Comparison of ENCODE assay signal across 13 mouse cellular contexts in genomic region chr1:182494285-182495145, GRCm38 (mm10). TPM values are rescaled to one million over a fixed set of nuclear protein-coding genes. Genes with fewer than 3 reads are reported as not detected.
A peak's percentile ranks its signal among the peaks of the same experiment; 100 is the strongest.
DNase-seq lines count a peak whose midpoint lies in the region; ATAC-seq lines count a peak whose summit lies in the region.
"Had no signal": no experiment of that assay in that cellular context is flagged by ENCODE, and none has a peak within 500 bp of the region (broad histone marks: within the 10 kb centered on the region; RNA-seq: fewer than 3 reads in every experiment).

No protein-coding gene starts in this region.

- H3K4me2 ChIP-seq in heart, embryonic 12.5 days = no peak overlapping the region; the same call in 1 of the 2 replicates
- H3K4me2 ChIP-seq in neural tube, embryonic 13.5 days = no peak overlapping the region
- H3K4me2 ChIP-seq: embryonic facial prominence, embryonic 15.5 days; hindbrain, embryonic 12.5 days had no signal

- no peak overlapping the region for H3K4me3 ChIP-seq in heart, embryonic 12.5 days
- H3K4me3 ChIP-seq in neural tube, embryonic 13.5 days = no peak overlapping the region
- H3K4me3 ChIP-seq: embryonic facial prominence, embryonic 15.5 days; hindbrain, embryonic 12.5 days had no signal

- H3K27ac ChIP-seq in heart, embryonic 12.5 days (ENCODE audit: poor library complexity, severe bottlenecking) = peak overlapping the region; percentile 39; the same call in 1 of the 2 replicates
- 0 out of 2 replicates have a peak overlapping the region, but pooled peaks have one; percentile 33 for H3K27ac ChIP-seq in neural tube, embryonic 13.5 days (replicated peaks)
- H3K27ac ChIP-seq: embryonic facial prominence, embryonic 15.5 days; hindbrain, embryonic 12.5 days had no signal

- ATAC-seq in heart, embryonic 12.5 days (ENCODE audit: insufficient number of reproducible peaks, low FRiP score) = no peak
- no peak for ATAC-seq in neural tube, embryonic 13.5 days (ENCODE audit: low read depth)

- no peak for DNase-seq in heart, adult 9 months (ENCODE audit: low spot score in 2 of 2)
- no peak for DNase-seq in neural tube, embryonic 10.5 days (ENCODE audit: extremely low spot score, low spot score)
- DNase-seq in kidney, postnatal 36 days = peak; percentile 45 to 69
- no peak for DNase-seq in adrenal gland, postnatal 4 days (ENCODE audit: low spot score in 2 of 2)
- no peak for DNase-seq in layer of hippocampus, adult 8-10 months (ENCODE audit: low spot score in 2 of 2)
- DNase-seq in left cerebral cortex, adult 9 months (ENCODE audit: low spot score in 2 of 2) = no peak
- DNase-seq: adrenal gland, postnatal 36 days; cerebellum, postnatal 10 days; layer of hippocampus, postnatal 36 days had no signal

- peaks cover 26% of the 10 kb centered on the region for H3K36me3 ChIP-seq in heart, embryonic 12.5 days
- H3K36me3 ChIP-seq in neural tube, embryonic 13.5 days = 0 out of 2 replicates have a peak, but pooled peaks cover 10% of the 10 kb centered on the region

- H3K27me3 ChIP-seq in heart, embryonic 12.5 days (replicated peaks) = no peaks in the 10 kb centered on the region
- no peaks in the 10 kb centered on the region for H3K27me3 ChIP-seq in neural tube, embryonic 13.5 days
- H3K27me3 ChIP-seq: embryonic facial prominence, embryonic 15.5 days; hindbrain, embryonic 12.5 days had no signal

- H3K9me3 ChIP-seq in heart, embryonic 12.5 days (replicated peaks) = no peaks in the 10 kb centered on the region
- no peaks in the 10 kb centered on the region for H3K9me3 ChIP-seq in neural tube, embryonic 13.5 days
- H3K9me3 ChIP-seq: embryonic facial prominence, embryonic 15.5 days; hindbrain, embryonic 12.5 days had no signal

- WGBS in heart, embryonic 12.5 days = 54% methylated on average over 17 of the region's 17 CpGs
- 78% methylated on average over 17 of the region's 17 CpGs for WGBS in neural tube, embryonic 13.5 days

- H3K4me1 ChIP-seq in heart, embryonic 12.5 days (replicated peaks) = peaks cover 54% of the 10 kb centered on the region
- H3K4me1 ChIP-seq in neural tube, embryonic 13.5 days (replicated peaks) = peaks cover 33% of the 10 kb centered on the region

- H3K9ac ChIP-seq in heart, embryonic 12.5 days = no peak overlapping the region; the same call in 1 of the 2 replicates
- no peak overlapping the region for H3K9ac ChIP-seq in neural tube, embryonic 13.5 days
- H3K9ac ChIP-seq: embryonic facial prominence, embryonic 15.5 days; hindbrain, embryonic 12.5 days had no signal

RNA-seq across cellular contexts. Expression of gene Capn2, which starts 22.9 kb away (rescaled TPM):
- polyA plus RNA-seq in heart, embryonic 12.5 days (2016; fragmentation: Nextera tagmentation; extraction: Ambion mirVana) = 119 and 123 TPM in 2 replicates
- polyA plus RNA-seq in neural tube, embryonic 13.5 days (2015; fragmentation: Nextera tagmentation; extraction: Ambion mirVana) = 95.5 and 99.2 TPM in 2 replicates
- total RNA-seq in adrenal gland, postnatal 4 days (2021) = 10 to 100 TPM; 67.3 to 72.8 TPM
- 10 to 100 TPM; 68.8 to 72.9 (median 71.6) TPM for total RNA-seq in layer of hippocampus, adult 8-10 months (2022)

Comparison
In these comparisons a context has a peak if more than half of its experiments do, and no peak if none do; other contexts are left out.
1. DNase-seq: peak in kidney, postnatal 36 days (2 of 2); none in heart, adult 9 months (0 of 2), neural tube, embryonic 10.5 days (single experiment), adrenal gland, postnatal 4 days (0 of 2), layer of hippocampus, adult 8-10 months (0 of 2) and left cerebral cortex, adult 9 months (0 of 2).